Mouse (Mus musculus): Measurements from ENCODE around the gene Lhx6. TPM values are rescaled to one million over a fixed set of nuclear protein-coding genes. Genes with fewer than 3 reads are reported as not detected.

The Lhx6 gene
- polyA plus RNA-seq, 1 experiment from 2014 or later = 1.4 TPM

GRCm38 (mm10) chr2:36049567-36049954 lies 55.6 kb downstream of the Lhx6 start:
- peak overlapping the region; percentile 84 for H3K4me3 ChIP-seq
- H3K36me3 ChIP-seq = no peaks in the 10 kb centered on the region
- peak; percentile 68 for ATAC-seq (ENCODE audit: low FRiP score)
- H3K4me2 ChIP-seq (replicated peaks) = peak overlapping the region; percentile 81
- no peaks in the 10 kb centered on the region for H3K9me3 ChIP-seq (replicated peaks)
- H3K27ac ChIP-seq = no peak overlapping the region
- H3K4me1 ChIP-seq = peaks cover 17% of the 10 kb centered on the region
- 44% methylated on average over 10 of the region's 10 CpGs for WGBS
- H3K9ac ChIP-seq = no peak overlapping the region
- no peaks in the 10 kb centered on the region for H3K27me3 ChIP-seq

- peak within 1 kb of the TSS; percentile 84 for H3K4me3 ChIP-seq
- H3K9me3 ChIP-seq (replicated peaks) = no peaks in the 10 kb centered on the region
- no peaks in the 10 kb centered on the region for H3K27me3 ChIP-seq
- H3K4me1 ChIP-seq = peaks cover 17% of the 10 kb centered on the region
- peak; percentile 97 for ATAC-seq (ENCODE audit: low FRiP score)
- no peak within 1 kb of the TSS for H3K27ac ChIP-seq
- H3K4me2 ChIP-seq (replicated peaks) = peak within 1 kb of the TSS; percentile 81
- peaks cover 4% of the 10 kb centered on the region; the same call in 1 of the 2 replicates for H3K36me3 ChIP-seq
- H3K9ac ChIP-seq = peak within 1 kb of the TSS; percentile 90
- 1% methylated on average over 44 of the region's 44 CpGs for WGBS
Observed at GRCm38 (mm10) chr2:36048748-36049566, 56.3 kb downstream of the Lhx6 start, which contains the start of the genes Ndufa8 and Morn5. Ndufa8 (minus strand) TSS chr2:36049406. Morn5 (plus strand) TSS chr2:36049458.

DNA sequence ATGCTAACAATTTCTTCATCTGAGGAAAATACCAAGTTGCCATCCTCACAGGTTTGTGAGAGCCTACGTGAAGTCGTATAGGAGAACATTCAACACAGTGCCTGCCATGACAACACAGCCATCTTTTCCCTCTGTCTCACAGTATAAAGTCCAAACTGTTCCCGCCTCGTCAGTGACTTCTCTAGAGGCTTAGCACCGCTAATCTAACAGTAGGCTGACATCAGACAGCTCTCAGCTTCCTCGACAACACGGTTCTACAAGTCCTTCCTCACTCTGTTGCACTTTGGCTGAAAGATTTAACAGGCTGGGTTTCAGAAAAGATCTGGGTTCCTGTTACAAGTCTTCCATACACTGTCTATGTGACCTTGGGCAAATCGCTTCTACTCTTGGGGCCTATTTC lies 57.0 kb downstream of the Lhx6 start:
- no peak for ATAC-seq (ENCODE audit: low FRiP score)
- WGBS = 77% methylated on average over 8 of the region's 8 CpGs

GRCm38 (mm10) chr2:36040872-36041271 lies 64.3 kb downstream of the Lhx6 start:
- H3K36me3 ChIP-seq = peaks cover 53% of the 10 kb centered on the region

More for the DNA sequence above, 57.0 kb downstream of the Lhx6 start:
- Histone ChIP-seq H3K9ac (peak overlapping the region; percentile 90), H3K4me3 (peak overlapping the region; percentile 84), H3K36me3 (peaks cover 11% of the 10 kb centered on the region; the same call in 1 of the 2 replicates), H3K27me3 (no peaks in the 10 kb centered on the region), H3K27ac (no peak overlapping the region), H3K4me1 (peaks cover 17% of the 10 kb centered on the region), H3K4me2 (replicated peaks) (peak overlapping the region; percentile 81), H3K9me3 (replicated peaks) (no peaks in the 10 kb centered on the region)

DNA sequence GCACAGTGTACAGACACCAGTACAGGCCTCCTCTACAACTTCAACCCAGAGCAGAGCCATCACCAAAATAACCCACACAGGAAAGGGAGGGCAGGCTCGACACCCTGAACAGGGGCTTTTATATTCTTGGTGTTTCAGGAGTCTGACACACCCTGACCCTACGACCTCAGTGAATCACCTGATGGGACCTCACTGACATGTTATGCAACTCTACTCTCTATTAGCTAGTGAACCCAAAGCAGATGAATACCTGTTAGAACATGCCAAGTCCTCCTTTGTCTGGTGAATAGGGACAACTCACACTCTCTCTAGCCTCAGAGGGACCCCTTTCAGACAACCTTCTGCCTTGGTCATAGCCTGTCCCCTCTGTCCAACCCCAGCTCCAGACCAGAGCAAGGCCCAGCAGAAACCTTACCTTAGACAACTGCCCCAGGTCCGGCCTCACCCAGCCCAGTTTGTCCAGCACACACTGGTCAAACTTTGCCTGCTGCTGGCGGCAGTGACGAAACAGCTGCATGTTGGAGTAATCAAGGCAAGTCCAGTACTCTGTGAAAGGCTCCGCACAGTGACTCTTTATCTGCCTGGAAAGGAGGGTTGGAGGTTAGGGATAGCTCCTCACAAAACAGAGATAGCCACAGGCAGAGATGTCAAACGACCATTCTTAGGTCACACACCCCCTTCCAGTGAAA lies 65.8 kb downstream of the Lhx6 start:
- WGBS = 77% methylated on average over 7 of the region's 7 CpGs
- H3K27me3 ChIP-seq = no peaks in the 10 kb centered on the region
- no peak overlapping the region for H3K4me3 ChIP-seq
- ATAC-seq (ENCODE audit: low FRiP score) = no peak
- no peak overlapping the region for H3K9ac ChIP-seq
- H3K27ac ChIP-seq = no peak overlapping the region
- no peaks in the 10 kb centered on the region for H3K9me3 ChIP-seq (replicated peaks)
- no peaks in the 10 kb centered on the region for H3K4me1 ChIP-seq
- no peak overlapping the region for H3K4me2 ChIP-seq (replicated peaks)
- H3K36me3 ChIP-seq = peaks cover 63% of the 10 kb centered on the region

More at GRCm38 (mm10) chr2:36040872-36041271, 64.3 kb downstream of the Lhx6 start:
- H3K4me2 ChIP-seq (replicated peaks) = no peak overlapping the region
- no peak overlapping the region for H3K27ac ChIP-seq
- H3K27me3 ChIP-seq = no peaks in the 10 kb centered on the region
- ATAC-seq (ENCODE audit: low FRiP score) = no peak
- no peak overlapping the region for H3K4me3 ChIP-seq
- no peaks in the 10 kb centered on the region for H3K4me1 ChIP-seq
- H3K9me3 ChIP-seq (replicated peaks) = no peaks in the 10 kb centered on the region
- H3K9ac ChIP-seq = no peak overlapping the region
- 90% methylated on average over 1 of the region's 1 CpGs for WGBS

- Histone ChIP-seq H3K27ac (no peak overlapping the region), H3K4me2 (replicated peaks) (no peak overlapping the region), H3K9me3 (replicated peaks) (no peaks in the 10 kb centered on the region), H3K4me1 (no peaks in the 10 kb centered on the region), H3K4me3 (no peak overlapping the region), H3K9ac (no peak overlapping the region), H3K27me3 (no peaks in the 10 kb centered on the region), H3K36me3 (peaks cover 51% of the 10 kb centered on the region)
- WGBS = 81% methylated on average over 11 of the region's 11 CpGs
- ATAC-seq (ENCODE audit: low FRiP score) = no peak
Observed at GRCm38 (mm10) chr2:36035413-36036081, 69.7 kb downstream of the Lhx6 start.

DNA sequence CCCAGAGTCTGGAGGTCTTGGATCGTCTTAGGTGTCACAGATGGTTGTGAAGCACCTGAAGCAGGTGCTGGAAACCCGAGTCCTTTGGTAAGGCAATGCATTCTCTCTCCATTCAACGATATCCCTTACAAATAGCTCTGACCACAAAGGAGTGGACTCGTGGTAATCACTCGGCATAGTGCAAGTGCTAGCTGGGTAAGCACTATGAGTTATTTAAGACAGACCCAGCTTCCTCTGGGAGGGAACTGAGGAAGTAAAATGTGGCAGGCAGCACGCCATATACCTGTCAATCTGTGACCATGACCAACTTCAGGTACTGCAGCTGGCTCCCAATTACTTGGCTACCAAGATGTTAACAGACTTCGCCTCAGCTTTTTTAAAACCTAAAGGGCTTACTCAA lies 70.3 kb downstream of the Lhx6 start:
- ATAC-seq (ENCODE audit: low FRiP score) = no peak
- Histone ChIP-seq H3K4me2 (replicated peaks) (no peak overlapping the region), H3K27ac (no peak overlapping the region), H3K9ac (no peak overlapping the region), H3K4me3 (no peak overlapping the region), H3K9me3 (replicated peaks) (no peaks in the 10 kb centered on the region), H3K36me3 (peaks cover 47% of the 10 kb centered on the region), H3K27me3 (no peaks in the 10 kb centered on the region), H3K4me1 (no peaks in the 10 kb centered on the region)
- WGBS = 87% methylated on average over 7 of the region's 7 CpGs

DNA sequence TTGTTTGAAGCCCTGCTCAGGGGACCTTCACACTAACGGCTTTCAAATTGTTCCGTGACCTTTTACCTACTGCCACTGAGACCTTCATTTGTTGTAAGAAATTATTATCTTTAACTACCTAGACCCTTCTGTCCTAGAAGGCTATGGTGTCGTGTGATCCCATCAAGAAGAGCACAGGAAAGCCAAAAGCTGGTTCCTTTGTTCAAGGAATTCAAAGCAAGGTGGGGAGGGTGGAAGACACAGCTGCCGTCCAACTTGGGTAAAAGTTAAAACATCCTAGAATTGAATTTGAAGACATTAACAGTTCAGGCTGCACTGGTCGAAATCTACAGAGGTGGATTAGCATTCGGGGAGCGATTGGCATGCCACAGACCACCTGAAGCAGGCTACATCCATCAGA lies 71.2 kb downstream of the Lhx6 start:
- 81% methylated on average over 7 of the region's 7 CpGs for WGBS
- no peaks in the 10 kb centered on the region for H3K27me3 ChIP-seq
- no peaks in the 10 kb centered on the region for H3K9me3 ChIP-seq (replicated peaks)
- H3K9ac ChIP-seq = no peak overlapping the region
- H3K4me2 ChIP-seq (replicated peaks) = no peak overlapping the region
- no peak for ATAC-seq (ENCODE audit: low FRiP score)
- H3K27ac ChIP-seq = no peak overlapping the region
- H3K4me3 ChIP-seq = no peak overlapping the region
- peaks cover 37% of the 10 kb centered on the region for H3K36me3 ChIP-seq
- no peaks in the 10 kb centered on the region for H3K4me1 ChIP-seq

DNA sequence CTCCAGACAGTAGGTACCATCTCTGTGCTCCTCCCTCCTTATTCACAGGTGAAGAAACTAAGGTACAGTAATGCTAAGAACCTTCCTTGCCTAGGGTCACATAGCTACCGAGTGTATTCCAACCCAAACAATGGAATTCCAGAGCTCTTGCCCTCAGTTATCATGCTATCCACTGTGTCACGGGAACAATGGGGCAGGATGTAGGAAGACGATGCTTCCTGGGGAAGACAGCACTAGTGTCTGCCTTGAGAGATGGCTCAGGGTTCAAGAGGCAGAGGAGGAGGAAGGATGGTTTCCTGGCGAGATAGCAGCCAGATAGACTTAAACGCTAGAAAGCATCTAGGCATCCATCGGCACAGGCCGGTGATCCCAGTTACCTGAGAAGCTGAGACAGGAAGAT lies 72.3 kb downstream of the Lhx6 start:
- H3K4me3 ChIP-seq = no peak overlapping the region
- ATAC-seq (ENCODE audit: low FRiP score) = no peak
- 79% methylated on average over 7 of the region's 7 CpGs for WGBS
- H3K36me3 ChIP-seq = peaks cover 28% of the 10 kb centered on the region
- H3K4me2 ChIP-seq (replicated peaks) = no peak overlapping the region
- no peaks in the 10 kb centered on the region for H3K27me3 ChIP-seq
- no peaks in the 10 kb centered on the region for H3K9me3 ChIP-seq (replicated peaks)
- H3K9ac ChIP-seq = no peak overlapping the region
- H3K27ac ChIP-seq = no peak overlapping the region
- no peaks in the 10 kb centered on the region for H3K4me1 ChIP-seq

Other genes starting within 250 kb of the Lhx6 start
- gene Ttll11, start 125.5 kb downstream of the Lhx6 start, polyA plus RNA-seq (2016; fragmentation: Nextera tagmentation; extraction: Ambion mirVana) = 4.6 and 5.5 TPM in 2 replicates
- 171 and 179 TPM in 2 replicates for gene Ndufa8, start 56.0 kb downstream of the Lhx6 start, polyA plus RNA-seq (2016; fragmentation: Nextera tagmentation; extraction: Ambion mirVana)
- 3.2 and 3.6 TPM in 2 replicates for gene Morn5, start 56.0 kb downstream of the Lhx6 start, polyA plus RNA-seq (2016; fragmentation: Nextera tagmentation; extraction: Ambion mirVana)
- gene Mrrf, start 31.0 kb upstream of the Lhx6 start, polyA plus RNA-seq (2016; fragmentation: Nextera tagmentation; extraction: Ambion mirVana) = 23.0 and 24.8 TPM in 2 replicates
- gene Rbm18, start 31.4 kb upstream of the Lhx6 start, polyA plus RNA-seq (2016; fragmentation: Nextera tagmentation; extraction: Ambion mirVana) = 129 TPM in 2 replicates
- 4.8 and 6.2 TPM in 2 replicates for gene Ptgs1, start 125.0 kb upstream of the Lhx6 start, polyA plus RNA-seq (2016; fragmentation: Nextera tagmentation; extraction: Ambion mirVana)